Mouse (Mus musculus): Measurements from ENCODE around the gene Jsrp1.

DNA sequence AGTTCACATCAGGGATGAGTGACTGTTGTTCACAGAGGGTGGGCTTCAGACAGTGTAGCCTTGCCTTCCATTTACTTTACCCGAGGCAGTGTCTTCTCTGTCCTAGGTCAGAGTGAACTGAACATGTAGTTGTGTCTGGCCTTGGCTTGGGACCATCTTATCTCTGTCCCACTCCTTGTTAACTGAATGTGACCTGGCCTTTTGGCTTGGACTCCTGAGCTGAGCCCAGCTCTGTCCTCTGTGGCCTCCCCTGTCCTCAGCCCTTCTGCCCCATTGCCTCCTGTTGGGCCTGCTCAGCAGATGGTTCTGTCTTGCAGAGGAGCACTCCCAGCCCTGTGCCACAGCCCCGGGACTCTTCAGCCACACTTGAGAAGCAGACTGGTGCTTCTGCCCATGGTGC lies 25.8 kb downstream of the Jsrp1 start:
- no peak for TF ChIP-seq CTCF (IDR thresholded peaks at IDR 0.05; ENCODE audit: borderline replicate concordance, control insufficient read depth, extremely low read depth, insufficient read depth, low read length, poor library complexity)
- no peak for TF ChIP-seq POLR2A (IDR thresholded peaks at IDR 0.05; ENCODE audit: control insufficient read depth, extremely low read depth, insufficient read depth, low read length, poor library complexity)
